Mouse (Mus musculus): ENCODE results near the gene Higd2a.

Higd2a gene

GRCm38 (mm10) chr13:54629128-54629527 is 39.1 kb downstream of the Higd2a start:
- DNase-seq = no peak

GRCm38 (mm10) chr13:54632731-54633277 is 42.8 kb downstream of the Higd2a start:
- DNase-seq = no peak

GRCm38 (mm10) chr13:54635011-54635410 is 45.0 kb downstream of the Higd2a start:
- DNase-seq = no peak

Data from cerebellum, adult 8-10 months (tissue).